Mouse (Mus musculus): ENCODE results near the gene Asf1b. TPM values are rescaled to one million over a fixed set of nuclear protein-coding genes. Genes with fewer than 3 reads are reported as not detected.
"Not testable (repeated sequence)": the region's sequence is repeated elsewhere in the genome, so short reads cannot be mapped to it uniquely, and the experiment has no call there.

Gene Asf1b
- total RNA-seq, 1 experiment from 2014 or later, result 6.0 TPM

DNA sequence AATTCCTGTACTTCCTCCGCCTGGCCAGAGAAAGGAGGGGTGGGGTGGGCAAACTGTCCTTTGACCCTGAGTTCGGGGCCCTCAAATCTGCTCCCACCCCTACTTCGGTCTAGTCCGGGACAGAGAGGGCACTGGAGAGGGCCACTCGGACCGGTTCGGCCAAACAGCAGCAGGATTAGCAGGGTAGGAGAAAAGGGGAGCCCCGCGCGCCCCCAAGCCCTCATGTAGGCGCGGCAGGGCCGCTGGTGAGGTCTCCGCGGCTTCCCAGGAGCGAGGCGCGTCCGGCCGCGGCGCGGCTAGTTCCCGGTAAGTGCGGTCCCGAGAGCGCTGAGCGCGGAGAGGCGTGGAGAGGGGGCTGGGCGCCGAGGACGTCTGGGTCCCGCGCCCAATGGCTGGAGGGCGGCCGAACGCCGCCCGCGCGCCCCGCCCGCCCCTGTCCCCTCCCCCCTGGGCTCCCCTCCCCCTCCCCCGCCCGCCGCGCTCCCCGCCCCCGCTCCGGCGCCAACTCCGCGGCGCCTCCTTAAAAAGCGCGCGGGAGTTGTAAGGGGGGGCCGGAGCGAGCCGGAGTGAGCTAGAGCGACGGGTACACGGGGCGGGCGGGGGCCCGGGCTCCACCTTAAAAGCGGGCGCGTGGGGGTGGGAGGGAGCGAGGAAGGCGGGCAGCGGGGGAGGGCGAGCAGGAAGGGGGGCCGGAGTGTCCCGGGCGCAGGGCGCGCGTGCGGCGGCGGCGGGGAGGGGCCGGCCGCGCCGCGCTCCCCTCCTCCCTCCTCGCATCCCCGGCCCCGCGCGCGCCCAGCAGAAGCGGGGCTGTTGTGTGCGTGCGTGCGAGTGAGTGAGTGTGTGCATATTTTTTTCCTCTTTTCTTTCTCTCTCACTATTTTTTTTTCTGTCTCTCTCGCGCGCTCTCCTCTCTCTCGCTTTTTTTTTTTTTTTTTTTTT lies 41.5 kb downstream of the Asf1b start:
- DNase-seq, result peak; percentile 94

DNA sequence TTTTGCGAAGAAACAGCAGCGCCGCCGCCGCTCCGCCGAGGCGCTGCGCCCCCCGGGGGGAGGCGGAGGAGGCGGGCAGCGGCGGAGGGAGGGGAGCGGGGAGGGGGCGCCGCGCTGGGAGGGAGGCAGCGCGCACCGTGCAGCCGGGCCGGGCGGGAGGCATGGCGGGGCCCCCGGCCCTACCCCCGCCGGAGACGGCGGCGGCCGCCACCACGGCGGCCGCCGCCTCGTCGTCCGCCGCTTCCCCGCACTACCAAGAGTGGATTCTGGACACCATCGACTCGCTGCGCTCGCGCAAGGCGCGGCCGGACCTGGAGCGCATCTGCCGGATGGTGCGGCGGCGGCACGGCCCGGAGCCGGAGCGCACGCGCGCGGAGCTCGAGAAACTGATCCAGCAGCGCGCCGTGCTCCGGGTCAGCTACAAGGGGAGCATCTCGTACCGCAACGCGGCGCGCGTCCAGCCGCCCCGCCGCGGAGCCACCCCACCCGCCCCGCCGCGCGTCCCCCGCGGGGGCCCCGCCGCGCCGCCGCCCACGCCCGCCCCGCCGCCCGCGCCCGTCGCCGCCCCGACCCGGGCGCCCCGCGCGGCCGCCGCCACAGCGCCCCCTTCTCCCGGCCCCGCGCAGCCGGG lies 42.3 kb downstream of the Asf1b start, which contains the start of gene Samd1:
Samd1 (plus strand) TSS at position 162 of the 631 bp plus-strand sequence.
- DNase-seq, result peak; percentile 43

DNA sequence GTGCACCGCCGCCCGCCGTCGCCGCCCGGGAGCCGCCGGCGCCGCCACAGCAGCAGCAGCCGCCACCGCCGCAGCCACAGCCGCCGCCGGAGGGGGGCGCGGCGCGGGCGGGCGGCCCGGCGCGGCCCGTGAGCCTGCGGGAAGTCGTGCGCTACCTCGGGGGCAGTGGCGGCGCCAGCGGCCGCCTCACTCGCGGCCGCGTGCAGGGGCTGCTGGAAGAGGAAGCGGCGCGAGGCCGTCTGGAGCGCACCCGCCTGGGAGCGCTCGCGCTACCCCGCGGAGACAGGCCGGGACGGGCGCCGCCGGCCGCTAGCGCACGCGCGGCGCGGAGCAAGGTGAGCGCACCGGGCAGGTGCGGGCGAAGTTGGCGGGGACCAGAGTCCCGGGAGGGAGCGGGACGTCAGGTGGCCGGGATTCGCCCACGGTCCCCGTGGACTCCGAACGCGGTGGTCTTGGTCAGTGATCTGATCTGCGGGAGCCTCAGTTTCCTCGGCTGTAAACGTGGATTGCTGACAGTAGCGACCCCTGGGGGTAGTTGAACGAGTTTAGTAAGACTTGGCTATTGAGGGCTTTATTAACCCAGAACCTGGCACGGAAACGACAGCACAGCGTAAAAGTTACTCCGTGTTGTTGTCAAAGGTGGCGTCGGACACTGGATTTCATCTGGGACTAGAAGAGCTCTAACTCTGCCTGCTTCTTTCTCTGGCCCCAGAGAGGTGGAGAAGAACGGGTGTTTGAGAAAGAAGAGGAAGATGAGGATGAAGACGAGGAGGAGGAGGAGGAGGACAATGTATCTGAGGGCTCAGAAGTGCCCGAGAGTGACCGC lies 43.1 kb downstream of the Asf1b start:
- DNase-seq, result peak; percentile 56

DNA sequence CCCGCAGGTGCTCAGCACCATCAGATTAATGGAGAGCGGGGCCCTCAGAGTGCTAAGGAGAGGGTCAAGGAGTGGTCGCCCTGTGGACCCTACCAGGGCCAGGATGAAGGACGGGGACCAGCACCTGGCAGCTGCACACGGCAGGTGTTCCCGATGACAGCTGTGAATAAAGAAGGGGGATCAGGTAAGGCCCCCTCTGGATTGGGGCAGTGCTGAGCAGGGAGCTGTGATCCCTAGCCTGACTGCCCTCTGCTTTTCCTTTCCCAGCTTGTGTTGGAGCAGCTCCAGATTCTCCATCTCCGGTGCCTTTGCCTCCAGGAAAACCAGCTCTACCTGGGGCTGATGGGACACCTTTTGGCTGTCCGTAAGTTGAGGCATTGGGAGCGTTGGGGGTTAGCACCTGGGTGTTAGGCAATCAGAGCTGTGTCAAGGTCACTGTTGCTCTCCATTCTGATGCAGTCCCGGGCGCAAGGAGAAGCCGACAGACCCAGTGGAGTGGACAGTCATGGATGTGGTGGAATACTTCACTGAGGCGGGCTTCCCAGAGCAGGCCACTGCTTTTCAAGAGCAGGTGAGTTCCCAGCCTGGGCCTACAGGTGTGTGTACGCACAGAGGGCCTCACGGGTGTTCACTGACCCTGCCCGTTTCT lies 43.9 kb downstream of the Asf1b start:
- DNase-seq, result no peak

DNA sequence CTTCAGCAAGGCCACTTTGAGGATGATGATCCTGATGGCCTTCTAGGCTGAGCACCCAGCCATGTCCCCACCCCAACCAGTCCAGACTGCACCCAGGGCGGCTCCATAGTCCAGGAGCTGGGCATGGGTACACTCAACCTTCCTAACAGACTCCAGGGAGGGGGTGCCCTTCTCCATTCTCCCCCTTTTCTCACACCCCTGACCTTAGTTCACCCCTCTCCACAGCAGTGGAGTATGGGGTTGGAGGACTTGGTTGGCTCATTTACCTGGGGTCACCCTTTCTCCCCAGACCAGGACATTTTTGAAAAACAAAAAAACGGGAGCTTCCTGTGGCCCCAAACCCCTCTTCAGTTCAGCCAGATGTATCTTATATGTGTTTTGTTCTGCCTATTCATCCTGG lies 44.5 kb downstream of the Asf1b start:
- no peak for DNase-seq

DNA sequence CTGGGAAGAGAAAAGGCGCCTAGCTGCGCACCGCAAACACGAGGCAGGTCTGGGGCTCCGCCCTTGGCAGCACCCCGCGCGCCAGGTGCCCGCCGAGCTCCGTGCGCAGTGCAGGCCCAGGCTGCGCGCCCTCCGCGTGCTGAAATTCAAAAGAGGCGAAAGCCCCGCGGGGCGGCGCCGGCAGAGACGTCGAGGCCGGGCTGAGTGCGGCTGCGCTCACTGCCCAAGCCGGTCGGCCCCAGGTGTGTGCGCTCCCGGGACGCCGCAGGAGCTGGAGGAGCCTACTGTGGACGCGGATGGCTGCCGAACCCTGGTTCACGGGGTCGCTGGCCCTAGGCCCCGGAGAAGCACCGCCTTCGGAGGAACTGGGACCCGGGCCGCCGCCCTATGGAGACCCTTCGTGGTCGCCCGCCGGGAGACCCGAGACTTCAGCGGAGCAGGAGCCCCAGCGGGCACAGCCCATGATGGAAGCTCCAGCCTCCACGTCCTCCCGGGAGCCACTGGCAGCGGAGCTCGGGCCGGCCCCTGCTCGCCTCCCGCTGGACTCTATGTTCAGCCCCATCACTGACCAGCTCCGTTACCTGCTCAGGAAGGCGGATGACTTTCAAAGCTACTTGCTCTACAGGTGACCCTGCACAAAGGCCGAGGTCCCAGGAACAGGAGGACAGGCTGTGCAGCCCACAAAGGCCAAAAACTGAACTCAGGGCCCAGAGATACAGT lies 46.1 kb downstream of the Asf1b start, which contains the start of gene 1700067K01Rik:
1700067K01Rik (plus strand) TSS at position 222 of the 720 bp plus-strand sequence.
- peak; percentile 10 for DNase-seq

DNA sequence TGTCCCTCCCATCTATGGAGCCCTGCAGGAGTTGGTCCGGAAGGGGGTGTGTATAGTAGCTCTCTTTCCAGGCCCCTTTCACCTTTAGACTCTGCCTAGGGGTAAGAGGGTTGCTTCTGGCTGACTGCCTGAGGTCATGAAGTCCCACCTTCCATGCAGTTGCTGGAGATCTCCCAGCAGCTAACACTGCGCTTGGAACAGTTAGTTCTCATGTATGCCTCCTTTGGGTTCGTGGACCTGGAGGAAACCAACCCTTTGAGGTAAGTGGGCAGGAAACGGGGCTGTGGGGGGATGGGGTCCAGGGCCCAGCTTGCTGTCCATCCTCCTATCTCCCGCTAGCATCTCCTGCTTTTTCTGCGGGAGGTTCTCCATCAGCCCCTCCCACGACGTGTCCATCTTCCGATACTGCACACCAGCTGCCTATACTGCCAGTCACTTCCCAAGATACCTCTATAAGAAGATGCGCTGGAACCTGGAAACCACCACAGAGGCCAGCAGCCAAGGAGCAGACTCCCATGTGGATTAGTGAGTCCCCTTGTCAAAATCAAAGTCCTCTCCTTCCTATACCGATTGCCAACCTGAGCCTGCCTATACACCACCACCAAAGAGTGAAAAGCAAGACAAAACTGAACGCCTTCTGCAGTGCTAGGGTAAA lies 47.8 kb downstream of the Asf1b start:
- no peak for DNase-seq

DNA sequence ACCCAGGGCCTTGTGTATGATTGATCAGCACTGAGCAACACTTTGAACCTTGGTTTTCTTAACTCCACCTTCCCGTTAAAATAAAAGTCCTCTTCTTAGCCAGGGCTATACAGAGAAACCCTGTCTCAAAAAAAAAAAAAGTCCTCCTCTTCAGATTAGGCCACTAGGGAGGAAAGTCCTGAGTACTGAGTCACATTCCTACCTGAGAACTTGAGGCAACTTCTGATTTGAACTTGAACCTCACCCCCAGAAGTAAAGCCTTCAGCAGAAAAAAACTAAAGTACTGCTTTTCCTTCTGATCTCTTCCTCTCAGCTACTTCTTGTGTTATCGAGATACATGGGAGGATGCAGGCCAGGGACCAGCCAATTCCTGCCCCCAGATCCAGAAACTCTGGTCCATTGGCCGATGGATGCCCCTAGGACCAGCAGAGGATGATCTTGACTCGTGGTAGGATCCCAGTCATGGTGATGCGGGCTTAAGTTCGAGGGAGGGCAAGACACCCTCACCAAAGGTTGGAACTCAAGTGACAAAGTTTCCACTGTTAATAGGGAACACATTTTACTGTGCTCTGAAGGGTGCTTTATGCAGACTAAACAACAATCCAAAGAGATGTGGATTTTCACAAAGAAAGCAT lies 48.4 kb downstream of the Asf1b start:
- no peak for DNase-seq

DNA sequence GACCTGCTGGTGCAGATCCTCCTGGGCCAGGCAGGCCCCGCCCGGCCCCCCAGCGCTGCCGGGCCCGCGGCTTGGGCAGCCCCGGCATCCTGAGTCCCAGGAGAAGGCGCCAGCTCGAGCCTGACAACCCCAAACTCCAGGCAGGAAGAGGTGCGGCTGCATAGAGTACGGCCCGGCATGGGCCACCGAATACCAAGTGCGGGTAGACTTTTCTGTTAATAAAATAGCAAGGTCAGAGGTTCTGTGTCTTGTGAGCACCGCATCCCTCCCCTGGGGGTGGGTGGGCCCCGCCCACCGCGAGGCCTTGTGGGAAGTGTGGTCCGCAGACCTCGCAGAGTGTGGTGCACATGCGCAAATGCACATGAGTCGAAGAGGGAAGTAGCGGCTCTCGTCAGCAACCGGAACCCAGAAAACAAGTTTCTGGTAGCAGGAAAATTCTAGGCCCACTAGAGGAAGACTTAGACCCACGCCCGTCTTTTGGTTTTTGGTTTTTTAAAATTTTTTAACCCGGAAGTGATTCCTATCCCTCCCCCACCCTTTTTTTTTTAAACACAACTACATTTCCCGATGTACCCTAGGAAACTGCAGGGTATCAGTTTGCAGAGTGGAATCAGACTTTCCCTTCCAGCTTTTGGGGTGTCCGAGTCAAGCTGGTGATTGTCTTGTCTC lies 49.4 kb downstream of the Asf1b start:
- DNase-seq, result peak; percentile 94

DNA sequence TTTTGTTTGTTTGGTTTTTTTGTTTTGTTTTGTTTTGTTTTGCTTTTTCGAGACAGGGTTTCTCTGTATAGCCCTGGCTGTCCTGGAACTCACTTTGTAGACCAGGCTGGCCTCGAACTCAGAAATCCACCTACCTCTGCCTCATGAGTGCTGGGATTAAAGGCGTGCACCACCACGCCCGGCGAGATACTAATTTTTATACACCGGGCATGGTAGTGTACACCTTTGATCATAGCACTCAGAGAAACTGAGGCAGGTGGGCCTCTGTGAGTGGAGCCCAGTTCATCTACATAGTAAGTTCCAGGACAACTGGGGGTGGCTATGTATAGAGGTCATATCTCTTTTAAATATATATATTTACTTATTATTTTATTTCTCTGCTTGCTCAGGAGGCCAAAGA lies 50.2 kb downstream of the Asf1b start:
- not testable (repeated sequence) for DNase-seq

DNA sequence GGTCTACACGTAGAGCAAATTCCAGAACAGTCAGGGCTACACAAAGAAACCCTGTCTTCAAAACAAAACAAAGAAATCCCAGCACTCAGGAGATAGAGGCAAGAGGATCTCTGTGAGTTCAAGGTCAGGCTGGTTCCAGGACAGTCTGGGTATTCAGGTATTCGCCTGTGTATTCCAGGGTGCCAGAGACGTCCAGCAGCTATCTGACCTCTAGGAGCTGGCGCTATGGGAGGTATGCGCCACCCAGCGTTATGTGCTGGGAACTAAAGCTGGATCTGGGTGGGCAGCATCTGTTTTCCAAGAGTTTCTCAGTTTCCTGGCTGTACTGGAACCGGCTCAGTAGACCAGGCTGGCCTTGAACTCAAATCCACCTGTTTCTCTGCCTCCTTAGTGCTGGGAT lies 53.1 kb downstream of the Asf1b start:
- DNase-seq, result no peak

DNA sequence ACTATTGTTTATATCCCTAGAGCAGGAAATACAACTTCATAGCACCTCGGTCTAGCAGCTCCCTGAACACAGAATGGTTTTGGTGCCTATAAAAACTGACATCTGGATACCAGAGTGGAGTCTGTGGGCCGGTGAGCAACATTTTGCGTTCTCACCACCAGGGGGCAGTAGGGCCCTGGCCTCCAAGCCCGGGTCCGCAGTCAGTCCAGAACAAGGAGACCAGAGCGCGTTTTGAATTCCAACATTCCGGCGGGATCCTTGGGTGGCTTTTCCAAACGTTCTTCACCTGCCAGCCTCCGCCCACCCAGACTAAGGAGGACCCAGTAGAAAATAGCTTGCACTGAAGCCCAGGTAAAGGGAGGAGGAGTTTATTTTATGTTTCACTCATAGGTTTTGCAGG lies 54.6 kb downstream of the Asf1b start:
- peak; percentile 89 for DNase-seq

DNA sequence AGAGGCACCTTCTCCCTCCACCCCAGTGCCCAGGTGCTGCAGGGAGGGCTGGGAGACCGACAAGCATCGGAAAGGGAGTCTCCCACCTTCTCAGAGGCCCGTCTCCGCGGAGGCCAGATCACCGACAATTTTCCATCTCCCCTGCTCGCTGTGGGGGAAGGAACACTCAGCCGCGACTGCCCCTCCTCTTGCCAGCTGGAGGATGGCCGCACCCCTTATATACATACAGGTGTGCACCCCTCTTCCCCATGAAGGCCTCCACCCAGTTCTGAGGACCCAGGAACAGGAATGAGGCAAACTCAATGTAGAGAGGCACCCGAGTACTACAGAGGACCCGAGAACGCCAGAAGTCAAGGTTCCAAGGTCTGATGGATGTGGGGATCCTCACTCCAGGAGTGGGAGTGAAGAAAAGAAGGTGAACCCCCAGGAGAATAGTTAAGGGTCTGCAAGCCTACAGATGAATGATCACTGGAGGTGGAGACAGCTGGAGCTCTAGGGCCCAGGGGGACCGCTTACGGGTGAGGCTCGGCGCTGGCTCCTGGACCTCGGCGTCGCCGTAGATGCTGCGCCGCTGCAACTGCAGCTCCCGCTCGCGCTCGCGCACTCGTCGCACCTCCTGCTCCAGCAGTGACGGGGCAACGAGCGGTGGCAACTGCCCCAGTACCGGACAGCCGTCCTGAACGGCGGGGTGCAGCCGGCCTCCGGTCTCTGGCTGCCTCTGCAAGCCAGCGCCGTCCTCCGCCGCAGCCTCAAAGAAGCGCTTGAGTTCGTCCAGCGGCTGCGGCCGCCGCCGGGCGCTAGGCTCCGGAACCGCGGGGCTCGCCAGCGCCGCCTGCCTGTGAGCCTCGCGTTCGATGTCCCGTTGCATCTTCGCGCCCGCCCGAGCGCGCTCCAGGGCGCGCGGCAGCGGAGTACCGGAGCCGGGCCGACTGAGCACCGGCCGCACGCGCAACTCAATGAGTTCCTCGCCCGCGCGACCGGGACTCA lies 55.6 kb downstream of the Asf1b start:
- DNase-seq, result peak; percentile 84

DNA sequence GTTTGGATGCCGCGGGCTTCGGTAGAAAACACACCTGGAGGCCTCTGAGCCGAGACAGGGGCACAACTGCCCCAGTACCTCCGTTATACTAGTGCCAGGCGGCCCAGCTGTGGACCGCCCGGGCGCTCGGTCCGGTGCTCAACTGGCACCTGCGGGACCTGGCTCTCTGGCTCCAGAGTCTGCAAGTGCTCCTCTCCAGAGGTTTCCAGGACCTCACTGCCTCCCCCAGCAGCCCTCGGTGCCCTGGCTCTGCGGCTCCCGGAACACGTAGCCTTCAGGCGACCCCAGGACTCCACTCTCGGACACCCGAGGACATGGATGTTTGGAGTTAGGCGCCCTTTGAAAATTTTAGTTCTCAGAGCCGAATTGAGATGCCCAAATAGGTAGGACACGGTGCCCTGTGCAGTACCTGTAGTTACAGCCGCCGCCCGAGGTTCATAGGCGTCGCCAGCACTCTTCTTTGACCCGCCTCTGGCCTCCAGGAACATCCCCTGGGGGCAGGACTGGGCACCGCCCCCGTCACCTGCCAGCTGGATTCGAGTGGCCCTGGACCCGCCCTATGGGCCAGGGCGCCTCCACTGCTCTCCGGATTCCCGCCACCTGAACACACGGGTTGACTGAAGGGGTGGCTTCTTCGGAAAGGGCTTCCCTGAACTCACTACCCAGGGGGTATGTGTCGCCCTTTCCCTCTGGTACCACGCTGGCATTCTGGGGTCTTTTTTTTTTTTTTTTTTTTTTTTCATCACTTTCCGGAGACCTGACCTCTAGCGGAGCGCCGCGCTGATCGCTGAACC lies 56.6 kb downstream of the Asf1b start, which contains the start of gene 2210011C24Rik:
2210011C24Rik (minus strand) TSS at position 467 of the 794 bp plus-strand sequence.
- no peak for DNase-seq

DNA sequence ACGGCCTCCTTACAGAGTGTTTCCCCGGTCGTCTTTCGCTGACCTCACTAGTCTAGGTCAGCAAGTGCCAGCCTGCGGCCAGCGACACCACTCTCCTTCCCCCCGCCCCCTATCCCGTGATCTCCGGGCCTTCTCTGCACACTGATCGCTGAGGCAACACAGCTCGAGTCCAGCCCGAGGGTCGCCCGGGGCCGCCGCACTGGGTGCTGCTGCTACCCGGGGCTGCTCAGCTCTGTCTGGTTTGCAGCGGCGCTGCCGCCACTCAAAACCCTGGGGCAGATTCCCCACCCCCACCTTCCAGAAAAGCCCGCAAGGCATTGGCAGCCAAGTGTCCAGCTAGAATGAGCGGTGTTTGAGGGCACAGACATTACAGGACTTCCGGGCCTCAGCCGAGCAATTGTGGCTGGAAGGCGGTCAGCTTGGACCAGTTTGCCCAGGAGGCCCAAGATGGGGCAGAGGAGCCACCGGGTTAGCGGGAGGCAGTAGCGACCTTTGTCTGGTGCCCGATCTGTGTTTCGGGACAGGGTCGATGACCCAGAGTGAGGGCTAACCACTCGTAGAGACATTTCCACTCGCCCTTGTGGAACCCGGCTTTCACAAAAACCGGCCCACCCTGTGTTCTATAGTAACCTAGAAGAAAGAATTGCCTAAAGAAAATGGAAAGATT lies 57.3 kb downstream of the Asf1b start:
- DNase-seq, result no peak

DNA sequence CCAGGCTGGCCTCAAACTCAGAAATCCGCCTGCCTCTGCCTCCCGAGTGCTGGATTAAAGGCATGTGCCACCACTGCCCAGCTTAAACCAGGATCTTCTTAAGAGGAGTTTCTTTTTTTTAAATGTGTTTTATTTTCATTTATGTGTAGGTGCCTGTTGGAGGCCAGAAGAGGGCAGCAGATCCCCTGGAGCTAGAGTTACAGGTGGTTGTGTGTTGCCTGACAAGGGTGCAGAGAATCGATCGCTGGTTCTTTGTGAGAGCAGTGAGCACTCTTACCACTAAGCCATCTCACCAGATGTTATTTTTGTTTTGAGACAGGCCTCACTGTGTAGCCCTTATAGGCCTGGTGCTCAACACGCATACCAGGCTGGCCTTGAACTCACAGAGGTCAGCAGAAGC lies 60.5 kb downstream of the Asf1b start:
- DNase-seq, result no peak

DNA sequence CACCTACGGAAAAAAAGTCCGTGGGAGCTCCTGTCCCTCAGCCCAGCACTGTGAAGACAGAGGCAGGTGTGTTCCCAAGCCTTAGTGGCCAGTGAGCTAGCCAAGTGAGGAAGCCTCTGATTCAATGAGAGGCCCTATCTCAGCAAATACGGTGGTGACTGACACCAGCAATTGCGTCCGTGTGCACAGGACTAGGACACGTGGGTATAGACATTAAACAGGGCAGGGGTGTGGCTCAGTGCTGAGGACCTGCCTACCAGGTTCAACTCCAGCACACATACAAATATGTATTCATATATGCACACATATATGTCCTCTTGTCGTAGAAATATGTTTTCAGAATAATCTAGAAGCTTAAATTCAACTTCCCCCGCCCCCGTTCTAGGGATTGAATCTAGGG lies 64.4 kb downstream of the Asf1b start:
- no peak for DNase-seq

Data from adrenal gland, postnatal 25 days (tissue).